Mouse (Mus musculus): Measurements from ENCODE around the gene Chdh. TPM values are rescaled to one million over a fixed set of nuclear protein-coding genes. Genes with fewer than 3 reads are reported as not detected.

Gene Chdh
- total and polyA plus RNA-seq, 2 experiments from 2014 or later = 0.58 to 1.3 TPM

- no peak overlapping the region for H3K9ac ChIP-seq (replicated peaks; ENCODE audit: low read length)
- peaks cover 8% of the 10 kb centered on the region for H3K4me1 ChIP-seq (ENCODE audit: insufficient read depth, low read length)
- H3K4me2 ChIP-seq (ENCODE audit: low read depth, low read length) = no peak overlapping the region
- ATAC-seq = no peak
- no peaks in the 10 kb centered on the region for H3K36me3 ChIP-seq (ENCODE audit: insufficient read depth, low read length)
- H3K27ac ChIP-seq = no peak overlapping the region
- TF ChIP-seq CTCF (IDR thresholded peaks at IDR 0.05; ENCODE audit: low read depth) = no peak
- no peak overlapping the region for H3K4me3 ChIP-seq (ENCODE audit: low read length)
- peak; percentile 28 for DNase-seq (ENCODE audit: low spot score)
- no peaks in the 10 kb centered on the region for H3K9me3 ChIP-seq (ENCODE audit: low read length)
- WGBS = 56% methylated on average over 10 of the region's 10 CpGs
- H3K27me3 ChIP-seq (ENCODE audit: insufficient read depth, low read length) = no peaks in the 10 kb centered on the region
Measured at GRCm38 (mm10) chr14:30011886-30012560, 3.2 kb downstream of the Chdh start.

- Histone ChIP-seq H3K9ac (replicated peaks; ENCODE audit: low read length) (no peak overlapping the region), H3K36me3 (ENCODE audit: insufficient read depth, low read length) (no peaks in the 10 kb centered on the region), H3K4me1 (ENCODE audit: insufficient read depth, low read length) (no peaks in the 10 kb centered on the region), H3K27ac (no peak overlapping the region), H3K4me3 (ENCODE audit: low read length) (no peak overlapping the region), H3K4me2 (ENCODE audit: low read depth, low read length) (no peak overlapping the region), H3K27me3 (ENCODE audit: insufficient read depth, low read length) (no peaks in the 10 kb centered on the region), H3K9me3 (ENCODE audit: low read length) (no peaks in the 10 kb centered on the region)
- ATAC-seq (no peak), DNase-seq (ENCODE audit: low spot score) (no peak)
- no peak for TF ChIP-seq CTCF (IDR thresholded peaks at IDR 0.05; ENCODE audit: low read depth)
- 72% methylated on average over 10 of the region's 10 CpGs for WGBS
Measured at GRCm38 (mm10) chr14:30014487-30014886, 5.7 kb downstream of the Chdh start.

GRCm38 (mm10) chr14:30015008-30015407 is 6.2 kb downstream of the Chdh start:
- Histone ChIP-seq H3K36me3 (ENCODE audit: insufficient read depth, low read length) (no peaks in the 10 kb centered on the region), H3K4me1 (ENCODE audit: insufficient read depth, low read length) (no peaks in the 10 kb centered on the region), H3K9ac (replicated peaks; ENCODE audit: low read length) (no peak overlapping the region), H3K4me2 (ENCODE audit: low read depth, low read length) (no peak overlapping the region), H3K27ac (no peak overlapping the region), H3K9me3 (ENCODE audit: low read length) (no peaks in the 10 kb centered on the region), H3K27me3 (ENCODE audit: insufficient read depth, low read length) (no peaks in the 10 kb centered on the region), H3K4me3 (ENCODE audit: low read length) (no peak overlapping the region)
- TF ChIP-seq CTCF (IDR thresholded peaks at IDR 0.05; ENCODE audit: low read depth) = no peak
- ATAC-seq (no peak), DNase-seq (ENCODE audit: low spot score) (no peak)
- WGBS = 86% methylated on average over 1 of the region's 1 CpGs

GRCm38 (mm10) chr14:30016666-30017065 is 7.8 kb downstream of the Chdh start:
- Histone ChIP-seq H3K4me1 (ENCODE audit: insufficient read depth, low read length) (no peaks in the 10 kb centered on the region), H3K27ac (no peak overlapping the region), H3K27me3 (ENCODE audit: insufficient read depth, low read length) (no peaks in the 10 kb centered on the region), H3K9ac (replicated peaks; ENCODE audit: low read length) (no peak overlapping the region), H3K9me3 (ENCODE audit: low read length) (no peaks in the 10 kb centered on the region), H3K36me3 (ENCODE audit: insufficient read depth, low read length) (no peaks in the 10 kb centered on the region), H3K4me3 (ENCODE audit: low read length) (no peak overlapping the region), H3K4me2 (ENCODE audit: low read depth, low read length) (no peak overlapping the region)
- DNase-seq (ENCODE audit: low spot score) (no peak), ATAC-seq (no peak)
- TF ChIP-seq CTCF (IDR thresholded peaks at IDR 0.05; ENCODE audit: low read depth) = no peak
- 91% methylated on average over 5 of the region's 5 CpGs for WGBS

GRCm38 (mm10) chr14:30017794-30018462 is 9.1 kb downstream of the Chdh start:
- DNase-seq (ENCODE audit: low spot score) = no peak
- H3K4me2 ChIP-seq (ENCODE audit: low read depth, low read length) = no peak overlapping the region
- no peak overlapping the region for H3K27ac ChIP-seq
- ATAC-seq = no peak
- TF ChIP-seq CTCF (IDR thresholded peaks at IDR 0.05; ENCODE audit: low read depth) = no peak
- H3K36me3 ChIP-seq (ENCODE audit: insufficient read depth, low read length) = no peaks in the 10 kb centered on the region
- no peaks in the 10 kb centered on the region for H3K9me3 ChIP-seq (ENCODE audit: low read length)
- no peaks in the 10 kb centered on the region for H3K4me1 ChIP-seq (ENCODE audit: insufficient read depth, low read length)
- no peak overlapping the region for H3K9ac ChIP-seq (replicated peaks; ENCODE audit: low read length)
- H3K27me3 ChIP-seq (ENCODE audit: insufficient read depth, low read length) = no peaks in the 10 kb centered on the region
- no peak overlapping the region for H3K4me3 ChIP-seq (ENCODE audit: low read length)
- WGBS = 88% methylated on average over 8 of the region's 8 CpGs

- 79% methylated on average over 4 of the region's 4 CpGs for WGBS
- no peak for DNase-seq (ENCODE audit: low spot score)
Measured at GRCm38 (mm10) chr14:30018463-30018801, 9.6 kb downstream of the Chdh start.

GRCm38 (mm10) chr14:30018846-30019245 is 10.0 kb downstream of the Chdh start:
- Histone ChIP-seq H3K9ac (replicated peaks; ENCODE audit: low read length) (no peak overlapping the region), H3K4me3 (ENCODE audit: low read length) (no peak overlapping the region), H3K4me2 (ENCODE audit: low read depth, low read length) (no peak overlapping the region), H3K36me3 (ENCODE audit: insufficient read depth, low read length) (no peaks in the 10 kb centered on the region), H3K9me3 (ENCODE audit: low read length) (no peaks in the 10 kb centered on the region), H3K27ac (no peak overlapping the region), H3K27me3 (ENCODE audit: insufficient read depth, low read length) (no peaks in the 10 kb centered on the region), H3K4me1 (ENCODE audit: insufficient read depth, low read length) (no peaks in the 10 kb centered on the region)
- DNase-seq (ENCODE audit: low spot score) (no peak), ATAC-seq (no peak)
- TF ChIP-seq CTCF (IDR thresholded peaks at IDR 0.05; ENCODE audit: low read depth) = no peak
- WGBS = 94% methylated on average over 6 of the region's 6 CpGs

More at GRCm38 (mm10) chr14:30018463-30018801, 9.6 kb downstream of the Chdh start:
- H3K27ac ChIP-seq = no peak overlapping the region
- H3K27me3 ChIP-seq (ENCODE audit: insufficient read depth, low read length) = no peaks in the 10 kb centered on the region
- H3K4me1 ChIP-seq (ENCODE audit: insufficient read depth, low read length) = no peaks in the 10 kb centered on the region
- H3K4me3 ChIP-seq (ENCODE audit: low read length) = no peak overlapping the region
- H3K36me3 ChIP-seq (ENCODE audit: insufficient read depth, low read length) = no peaks in the 10 kb centered on the region
- no peak overlapping the region for H3K4me2 ChIP-seq (ENCODE audit: low read depth, low read length)
- H3K9ac ChIP-seq (replicated peaks; ENCODE audit: low read length) = no peak overlapping the region
- H3K9me3 ChIP-seq (ENCODE audit: low read length) = no peaks in the 10 kb centered on the region
- no peak for ATAC-seq
- no peak for TF ChIP-seq CTCF (IDR thresholded peaks at IDR 0.05; ENCODE audit: low read depth)

All from hindbrain, postnatal 0 days (tissue).